Mouse (Mus musculus): ENCODE results near the gene Cpsf6. TPM values are rescaled to one million over a fixed set of nuclear protein-coding genes. Genes with fewer than 3 reads are reported as not detected.

Gene Cpsf6
- polyA plus RNA-seq, 1 experiment from 2014 or later = 76.7 TPM

- Histone ChIP-seq H3K9me3 (no peaks in the 10 kb centered on the region), H3K9ac (no peak overlapping the region), H3K27me3 (replicated peaks) (peaks cover 4% of the 10 kb centered on the region), H3K27ac (replicated peaks) (no peak overlapping the region), H3K4me3 (no peak overlapping the region), H3K4me2 (no peak overlapping the region), H3K4me1 (peaks cover 15% of the 10 kb centered on the region), H3K36me3 (no peaks in the 10 kb centered on the region)
- ATAC-seq (ENCODE audit: extremely low read depth, insufficient number of reproducible peaks, low FRiP score, low TSS enrichment) = no peak
- 71% methylated on average over 8 of the region's 8 CpGs for WGBS
These were observed 39.9 kb upstream of the Cpsf6 start for GRCm38 (mm10) chr10:117419577-117420290.

GRCm38 (mm10) chr10:117418668-117419237, 38.9 kb upstream of the Cpsf6 start:
- peak overlapping the region; percentile 48 for H3K9ac ChIP-seq
- H3K4me1 ChIP-seq = peaks cover 15% of the 10 kb centered on the region
- H3K9me3 ChIP-seq = no peaks in the 10 kb centered on the region
- H3K27me3 ChIP-seq (replicated peaks) = peaks cover 4% of the 10 kb centered on the region
- ATAC-seq (ENCODE audit: extremely low read depth, insufficient number of reproducible peaks, low FRiP score, low TSS enrichment) = peak; percentile 22; the same call in 1 of the 2 replicates
- peak overlapping the region; percentile 78 for H3K4me2 ChIP-seq
- H3K4me3 ChIP-seq = peak overlapping the region; percentile 47
- 36% methylated on average over 24 of the region's 24 CpGs for WGBS
- H3K36me3 ChIP-seq = no peaks in the 10 kb centered on the region
- H3K27ac ChIP-seq (replicated peaks) = no peak overlapping the region

- H3K27me3 ChIP-seq (replicated peaks) = peaks cover 4% of the 10 kb centered on the region
- H3K4me3 ChIP-seq = peak overlapping the region; percentile 47
- peak overlapping the region; percentile 78 for H3K4me2 ChIP-seq
- peaks cover 15% of the 10 kb centered on the region for H3K4me1 ChIP-seq
- H3K36me3 ChIP-seq = no peaks in the 10 kb centered on the region
- peak overlapping the region; percentile 33; the same call in 1 of the 2 replicates for H3K27ac ChIP-seq (replicated peaks)
- no peaks in the 10 kb centered on the region for H3K9me3 ChIP-seq
- no peak for ATAC-seq (ENCODE audit: extremely low read depth, insufficient number of reproducible peaks, low FRiP score, low TSS enrichment)
- WGBS = 17% methylated on average over 18 of the region's 18 CpGs
- H3K9ac ChIP-seq = peak overlapping the region; percentile 48; the same call in 1 of the 2 replicates
These were observed 38.2 kb upstream of the Cpsf6 start for GRCm38 (mm10) chr10:117417772-117418667.

GRCm38 (mm10) chr10:117417470-117417767, 37.6 kb upstream of the Cpsf6 start:
- WGBS = 30% methylated on average over 9 of the region's 9 CpGs
- H3K9me3 ChIP-seq = no peaks in the 10 kb centered on the region
- peak; percentile 55 for ATAC-seq (ENCODE audit: extremely low read depth, insufficient number of reproducible peaks, low FRiP score, low TSS enrichment)
- peaks cover 15% of the 10 kb centered on the region for H3K4me1 ChIP-seq
- H3K36me3 ChIP-seq = no peaks in the 10 kb centered on the region
- peaks cover 4% of the 10 kb centered on the region for H3K27me3 ChIP-seq (replicated peaks)
- H3K9ac ChIP-seq = peak overlapping the region; percentile 38; the same call in 1 of the 2 replicates
- H3K4me2 ChIP-seq = peak overlapping the region; percentile 78
- H3K4me3 ChIP-seq = peak overlapping the region; percentile 47
- 0 out of 2 replicates have a peak overlapping the region, but pooled peaks have one; percentile 33 for H3K27ac ChIP-seq (replicated peaks)

GRCm38 (mm10) chr10:117416636-117417469, 37.0 kb upstream of the Cpsf6 start:
- ATAC-seq (ENCODE audit: extremely low read depth, insufficient number of reproducible peaks, low FRiP score, low TSS enrichment) = 0 out of 2 replicates have a peak, but pooled peaks have one; percentile 15
- H3K9me3 ChIP-seq = no peaks in the 10 kb centered on the region
- peak overlapping the region; percentile 47 for H3K4me3 ChIP-seq
- H3K36me3 ChIP-seq = no peaks in the 10 kb centered on the region
- peak overlapping the region; percentile 78 for H3K4me2 ChIP-seq
- WGBS = 75% methylated on average over 16 of the region's 16 CpGs
- peaks cover 18% of the 10 kb centered on the region for H3K4me1 ChIP-seq
- peak overlapping the region; percentile 38; the same call in 1 of the 2 replicates for H3K9ac ChIP-seq
- peaks cover 4% of the 10 kb centered on the region for H3K27me3 ChIP-seq (replicated peaks)
- H3K27ac ChIP-seq (replicated peaks) = 0 out of 2 replicates have a peak overlapping the region, but pooled peaks have one; percentile 33

- Histone ChIP-seq H3K4me3 (no peak overlapping the region), H3K4me2 (no peak overlapping the region), H3K36me3 (no peaks in the 10 kb centered on the region), H3K4me1 (peaks cover 22% of the 10 kb centered on the region), H3K27me3 (replicated peaks) (peaks cover 6% of the 10 kb centered on the region), H3K9ac (no peak overlapping the region), H3K27ac (replicated peaks) (no peak overlapping the region), H3K9me3 (no peaks in the 10 kb centered on the region)
- 86% methylated on average over 9 of the region's 9 CpGs for WGBS
- no peak for ATAC-seq (ENCODE audit: extremely low read depth, insufficient number of reproducible peaks, low FRiP score, low TSS enrichment)
These were observed 36.3 kb upstream of the Cpsf6 start for GRCm38 (mm10) chr10:117416095-117416494.

- H3K36me3 ChIP-seq = no peaks in the 10 kb centered on the region
- no peak overlapping the region for H3K4me3 ChIP-seq
- peaks cover 22% of the 10 kb centered on the region for H3K4me1 ChIP-seq
- H3K4me2 ChIP-seq = no peak overlapping the region
- 0 out of 2 replicates have a peak, but pooled peaks cover 6% of the 10 kb centered on the region for H3K27me3 ChIP-seq (replicated peaks)
- ATAC-seq (ENCODE audit: extremely low read depth, insufficient number of reproducible peaks, low FRiP score, low TSS enrichment) = no peak
- no peak overlapping the region for H3K9ac ChIP-seq
- H3K9me3 ChIP-seq = no peaks in the 10 kb centered on the region
- no peak overlapping the region for H3K27ac ChIP-seq (replicated peaks)
- 91% methylated on average over 6 of the region's 6 CpGs for WGBS
These were observed 35.7 kb upstream of the Cpsf6 start for GRCm38 (mm10) chr10:117415364-117416057.

- no peak overlapping the region for H3K9ac ChIP-seq
- no peak overlapping the region for H3K4me3 ChIP-seq
- no peak overlapping the region for H3K4me2 ChIP-seq
- no peak overlapping the region for H3K27ac ChIP-seq (replicated peaks)
- H3K9me3 ChIP-seq = no peaks in the 10 kb centered on the region
- peaks cover 22% of the 10 kb centered on the region for H3K4me1 ChIP-seq
- H3K36me3 ChIP-seq = no peaks in the 10 kb centered on the region
- WGBS = 79% methylated on average over 1 of the region's 1 CpGs
- 0 out of 2 replicates have a peak, but pooled peaks cover 5% of the 10 kb centered on the region for H3K27me3 ChIP-seq (replicated peaks)
- ATAC-seq (ENCODE audit: extremely low read depth, insufficient number of reproducible peaks, low FRiP score, low TSS enrichment) = no peak
These were observed 34.9 kb upstream of the Cpsf6 start for GRCm38 (mm10) chr10:117414726-117415125.

- Histone ChIP-seq H3K4me3 (no peak overlapping the region), H3K4me2 (no peak overlapping the region), H3K9ac (no peak overlapping the region), H3K27ac (replicated peaks) (no peak overlapping the region), H3K9me3 (no peaks in the 10 kb centered on the region), H3K36me3 (no peaks in the 10 kb centered on the region), H3K4me1 (peaks cover 22% of the 10 kb centered on the region), H3K27me3 (replicated peaks) (0 out of 2 replicates have a peak, but pooled peaks cover 5% of the 10 kb centered on the region)
- no peak for ATAC-seq (ENCODE audit: extremely low read depth, insufficient number of reproducible peaks, low FRiP score, low TSS enrichment)
- WGBS = 67% methylated on average over 13 of the region's 13 CpGs
These were observed 34.0 kb upstream of the Cpsf6 start for GRCm38 (mm10) chr10:117413562-117414527.

Data from heart, embryonic 13.5 days (tissue).